Mouse (Mus musculus) CD4-positive, CD25-positive, alpha-beta regulatory T cell, adult 2 months (primary cell): ENCODE measurements around the gene Serpina9.

Source experiments
- DNase-seq: peaks from one replicate; pipeline ENCODE4 v3.0.0-alpha.2; 2012; ENCODE audit warnings: low read depth, low spot score

Gene Serpina9

GRCm38 (mm10) chr12:104013620-104014019 is at the start of gene Serpina9:
Gene Serpina9, minus strand, starts transcription at chr12:104013755.
- DNase-seq = no peak

- DNase-seq = peak; percentile 74
Measured at GRCm38 (mm10) chr12:104061862-104062261, 48.3 kb upstream of the Serpina9 start.

GRCm38 (mm10) chr12:104060126-104060525 is 46.6 kb upstream of the Serpina9 start:
- DNase-seq = no peak

- peak; percentile 18 for DNase-seq
Measured at GRCm38 (mm10) chr12:104057531-104057930, 44.0 kb upstream of the Serpina9 start.

GRCm38 (mm10) chr12:104057050-104057449 is 43.5 kb upstream of the Serpina9 start:
- DNase-seq = peak; percentile 81

GRCm38 (mm10) chr12:104055755-104056154 is 42.2 kb upstream of the Serpina9 start:
- no peak for DNase-seq

- no peak for DNase-seq
Measured at GRCm38 (mm10) chr12:104053995-104054394, 40.4 kb upstream of the Serpina9 start.

- no peak for DNase-seq
Measured at GRCm38 (mm10) chr12:104045713-104046112, 32.2 kb upstream of the Serpina9 start.

GRCm38 (mm10) chr12:104044343-104044742 is 30.8 kb upstream of the Serpina9 start, which contains the start of gene Serpina12:
Gene Serpina12, minus strand, starts transcription at chr12:104044443.
- DNase-seq = no peak

GRCm38 (mm10) chr12:104042753-104043152 is 29.2 kb upstream of the Serpina9 start:
- DNase-seq = no peak

- DNase-seq = no peak
Measured at GRCm38 (mm10) chr12:104041401-104041800, 27.8 kb upstream of the Serpina9 start.

- DNase-seq = no peak
Measured at GRCm38 (mm10) chr12:104038181-104038580, 24.6 kb upstream of the Serpina9 start.

- DNase-seq = no peak
Measured at GRCm38 (mm10) chr12:104033752-104034151, 20.2 kb upstream of the Serpina9 start.

- peak; percentile 28 for DNase-seq
Measured at GRCm38 (mm10) chr12:104029986-104030385, 16.4 kb upstream of the Serpina9 start.

GRCm38 (mm10) chr12:104015280-104015679 is 1.7 kb upstream of the Serpina9 start:
- peak; percentile 16 for DNase-seq

GRCm38 (mm10) chr12:104004689-104005088 is 8.9 kb downstream of the Serpina9 start:
- DNase-seq = no peak

- DNase-seq = no peak
Measured at GRCm38 (mm10) chr12:104003238-104003612, 10.3 kb downstream of the Serpina9 start.

GRCm38 (mm10) chr12:104002569-104003237 is 10.9 kb downstream of the Serpina9 start:
- no peak for DNase-seq

- DNase-seq = peak; percentile 12
Measured at GRCm38 (mm10) chr12:104000594-104000993, 13.0 kb downstream of the Serpina9 start.

- DNase-seq = no peak
Measured at GRCm38 (mm10) chr12:103999611-104000010, 13.9 kb downstream of the Serpina9 start.

GRCm38 (mm10) chr12:103996513-103996912 is 17.0 kb downstream of the Serpina9 start:
- DNase-seq = no peak

GRCm38 (mm10) chr12:103995292-103996072 is 18.1 kb downstream of the Serpina9 start:
- peak; percentile 80 for DNase-seq

- no peak for DNase-seq
Measured at GRCm38 (mm10) chr12:103992945-103993344, 20.6 kb downstream of the Serpina9 start.
